Mouse (Mus musculus) activated CD4-positive, CD25-positive, alpha-beta regulatory T cell, adult 9 weeks (primary cell): ENCODE data around the gene Krtap4-1. TPM values are rescaled to one million over a fixed set of nuclear protein-coding genes. Genes with fewer than 3 reads are reported as not detected.

Source experiments
- polyA plus RNA-seq: library from polyadenylated mRNA; unstranded; fragments of 100-300 nt; shearing (Covaris generic); gene quantifications from one replicate; pipeline ENCODE4 v1.2.1, GENCODE M21; 2017

The Krtap4-1 gene
- not detected for polyA plus RNA-seq

GRCm38 (mm10) chr11:99628138-99628537 is at the start of gene Krtap4-1:
Gene Krtap4-1, minus strand, starts transcription at chr11:99628238.

GRCm38 (mm10) chr11:99665860-99666259 is 37.8 kb upstream of the Krtap4-1 start, which contains the start of gene Krtap4-6:
Gene Krtap4-6, minus strand, starts transcription at chr11:99665960.

GRCm38 (mm10) chr11:99658467-99659010 is 30.5 kb upstream of the Krtap4-1 start, which contains the start of gene Gm11563:
Gene Gm11563, minus strand, starts transcription at chr11:99658960.

GRCm38 (mm10) chr11:99650136-99650535 is 22.1 kb upstream of the Krtap4-1 start, which contains the start of gene Gm11555:
Gene Gm11555, minus strand, starts transcription at chr11:99650236.

GRCm38 (mm10) chr11:99643635-99644139 is 15.6 kb upstream of the Krtap4-1 start, which contains the start of gene Krtap4-7:
Gene Krtap4-7, minus strand, starts transcription at chr11:99644089.

GRCm38 (mm10) chr11:99634653-99635134 is 6.7 kb upstream of the Krtap4-1 start, which contains the start of gene Krtap4-2:
Gene Krtap4-2, minus strand, starts transcription at chr11:99635084.

GRCm38 (mm10) chr11:99620335-99620734 is 7.7 kb downstream of the Krtap4-1 start, which contains the start of gene Gm11562:
Gene Gm11562, minus strand, starts transcription at chr11:99620435.

GRCm38 (mm10) chr11:99614796-99615363 is 13.2 kb downstream of the Krtap4-1 start, which contains the start of gene Krtap2-4:
Gene Krtap2-4, minus strand, starts transcription at chr11:99614846.

GRCm38 (mm10) chr11:99610089-99610488 is 17.9 kb downstream of the Krtap4-1 start, which contains the start of gene Gm11937:
Gene Gm11937, minus strand, starts transcription at chr11:99610189.

GRCm38 (mm10) chr11:99603208-99603607 is 24.8 kb downstream of the Krtap4-1 start, which contains the start of gene Gm11938:
Gene Gm11938, minus strand, starts transcription at chr11:99603308.

GRCm38 (mm10) chr11:99597742-99598141 is 30.3 kb downstream of the Krtap4-1 start, which contains the start of gene Krtap9-3:
Gene Krtap9-3, minus strand, starts transcription at chr11:99598105.

GRCm38 (mm10) chr11:99590981-99591380 is 37.1 kb downstream of the Krtap4-1 start, which contains the start of gene Krtap1-3:
Gene Krtap1-3, minus strand, starts transcription at chr11:99591339.

GRCm38 (mm10) chr11:99583245-99583704 is 44.8 kb downstream of the Krtap4-1 start, which contains the start of gene Krtap1-4:
Gene Krtap1-4, minus strand, starts transcription at chr11:99583654.

GRCm38 (mm10) chr11:99580636-99581035 is 47.4 kb downstream of the Krtap4-1 start, which contains the start of gene Krtap1-5:
Gene Krtap1-5, minus strand, starts transcription at chr11:99581016.

Other genes with a start within 250 kb of the Krtap4-1 start
- gene Krt10, start 238.9 kb downstream of the Krtap4-1 start, polyA plus RNA-seq = 12.6 TPM
- not detected for gene Krt12, start 206.0 kb downstream of the Krtap4-1 start, polyA plus RNA-seq
- gene Krt20, start 190.1 kb downstream of the Krtap4-1 start, polyA plus RNA-seq = not detected
- not detected for gene Krt23, start 135.1 kb downstream of the Krtap4-1 start, polyA plus RNA-seq
- gene Krt39, start 106.9 kb downstream of the Krtap4-1 start, polyA plus RNA-seq = not detected
- not detected for gene Krt40, start 85.1 kb downstream of the Krtap4-1 start, polyA plus RNA-seq
- not detected for gene Krtap3-3, start 77.4 kb downstream of the Krtap4-1 start, polyA plus RNA-seq
- not detected for gene Krtap3-2, start 71.4 kb downstream of the Krtap4-1 start, polyA plus RNA-seq
- not detected for gene Gm11939, start 68.8 kb downstream of the Krtap4-1 start, polyA plus RNA-seq
- gene Krtap3-1, start 61.6 kb downstream of the Krtap4-1 start, polyA plus RNA-seq = not detected
- not detected for gene Krtap1-5, start 47.2 kb downstream of the Krtap4-1 start, polyA plus RNA-seq
- not detected for gene Krtap1-4, start 44.6 kb downstream of the Krtap4-1 start, polyA plus RNA-seq
- not detected for gene Krtap1-3, start 36.9 kb downstream of the Krtap4-1 start, polyA plus RNA-seq
- gene Krtap9-3, start 30.1 kb downstream of the Krtap4-1 start, polyA plus RNA-seq = not detected
- not detected for gene Gm11938, start 24.9 kb downstream of the Krtap4-1 start, polyA plus RNA-seq
- not detected for gene Gm11937, start 18.0 kb downstream of the Krtap4-1 start, polyA plus RNA-seq
- not detected for gene Krtap2-4, start 13.4 kb downstream of the Krtap4-1 start, polyA plus RNA-seq
- not detected for gene Gm11562, start 7.8 kb downstream of the Krtap4-1 start, polyA plus RNA-seq
- not detected for gene Krtap4-2, start 6.8 kb upstream of the Krtap4-1 start, polyA plus RNA-seq
- gene Krtap4-7, start 15.9 kb upstream of the Krtap4-1 start, polyA plus RNA-seq = not detected
- gene Gm11555, start 22.0 kb upstream of the Krtap4-1 start, polyA plus RNA-seq = not detected
- gene Gm11563, start 30.7 kb upstream of the Krtap4-1 start, polyA plus RNA-seq = not detected
- gene Krtap4-6, start 37.7 kb upstream of the Krtap4-1 start, polyA plus RNA-seq = not detected
- not detected for gene Gm14190, start 62.5 kb upstream of the Krtap4-1 start, polyA plus RNA-seq
- gene Gm14180, start 106.1 kb upstream of the Krtap4-1 start, polyA plus RNA-seq = not detected
- gene Gm11595, start 144.7 kb upstream of the Krtap4-1 start, polyA plus RNA-seq = not detected
- gene Krtap4-8, start 152.5 kb upstream of the Krtap4-1 start, polyA plus RNA-seq = not detected
- gene Krtap4-9, start 157.0 kb upstream of the Krtap4-1 start, polyA plus RNA-seq = not detected
- not detected for gene Gm11596, start 165.2 kb upstream of the Krtap4-1 start, polyA plus RNA-seq
- not detected for gene Gm11569, start 170.7 kb upstream of the Krtap4-1 start, polyA plus RNA-seq
- not detected for gene Gm11554, start 176.2 kb upstream of the Krtap4-1 start, polyA plus RNA-seq
- gene Krtap4-13, start 181.7 kb upstream of the Krtap4-1 start, polyA plus RNA-seq = not detected
- not detected for gene Gm11564, start 187.4 kb upstream of the Krtap4-1 start, polyA plus RNA-seq
- not detected for gene 2300003K06Rik, start 209.8 kb upstream of the Krtap4-1 start, polyA plus RNA-seq
- gene Krtap4-16, start 223.4 kb upstream of the Krtap4-1 start, polyA plus RNA-seq = not detected
- not detected for gene Gm11568, start 229.7 kb upstream of the Krtap4-1 start, polyA plus RNA-seq
- gene Gm11559, start 236.2 kb upstream of the Krtap4-1 start, polyA plus RNA-seq = not detected
- gene Krtap9-1, start 245.2 kb upstream of the Krtap4-1 start, polyA plus RNA-seq = not detected